Mouse (Mus musculus) cortical plate, adult 2 months (tissue): ENCODE measurements around the gene Xrn1.

ENCODE experiments used
- CTCF ChIP-seq: fragments of 200-500 bp; IDR thresholded peaks from 2 replicates; pipeline ENCODE4 v1.5.1; 2011; ENCODE audit warnings: mild to moderate bottlenecking, control low read depth, low read length; ENCODE audit not compliant: insufficient read depth; ENCODE audit errors: extremely low read depth
- POLR2A ChIP-seq: fragments of 200-500 bp; IDR thresholded peaks from 2 replicates; pipeline ENCODE4 v1.6.1; 2011; ENCODE audit warnings: mild to moderate bottlenecking, low read length, control low read depth; ENCODE audit not compliant: insufficient read depth; ENCODE audit errors: extremely low read depth

DNA sequence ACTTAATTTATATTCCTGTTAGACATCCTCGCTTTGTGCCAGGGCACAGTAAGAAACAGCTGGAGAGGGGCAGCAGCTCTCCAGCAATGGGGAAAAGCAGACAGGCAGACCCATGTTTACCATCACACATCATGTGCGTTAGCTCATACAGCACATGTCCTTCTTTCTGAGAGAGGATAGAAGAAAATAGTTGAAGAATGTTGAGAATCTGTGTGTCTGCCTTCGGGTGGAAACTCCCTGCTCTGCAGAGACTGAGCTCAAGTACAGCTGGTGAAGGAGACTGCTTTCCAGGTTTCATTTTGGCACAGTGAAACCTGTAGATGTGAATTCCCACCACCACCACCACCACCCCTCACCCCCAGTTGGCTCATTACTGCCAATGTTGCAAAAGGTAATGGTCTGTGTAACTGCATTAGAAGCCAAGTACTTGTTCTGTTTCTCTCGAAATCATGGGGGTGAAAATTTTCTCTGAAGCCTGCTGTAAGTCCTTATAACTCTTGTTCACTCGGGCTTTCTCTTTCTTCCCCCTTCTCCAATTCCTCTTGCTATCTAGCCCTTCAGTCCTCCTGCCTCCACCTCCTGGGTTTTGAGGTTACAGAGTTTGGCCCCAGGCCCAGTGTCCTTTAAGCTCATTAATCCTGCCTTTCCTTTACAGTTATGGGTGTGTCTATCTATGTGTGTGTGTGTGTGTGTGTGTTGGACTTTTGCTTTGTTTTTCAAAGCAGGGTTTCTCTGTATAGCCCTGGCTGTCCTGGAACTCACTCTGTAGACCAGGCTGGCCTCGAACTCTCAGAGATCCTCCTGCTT lies 102.1 kb downstream of the Xrn1 start:
- TF ChIP-seq CTCF (no peak), POLR2A (no peak)
